Mouse (Mus musculus): Measurements from ENCODE around the gene Dnase2a. TPM values are rescaled to one million over a fixed set of nuclear protein-coding genes. Genes with fewer than 3 reads are reported as not detected.

Dnase2a gene
- polyA plus RNA-seq, 1 experiment from 2014 or later, result 8.9 TPM

- no peak for TF ChIP-seq CTCF (IDR thresholded peaks at IDR 0.05; ENCODE audit: low read depth)
- Histone ChIP-seq H3K9me3 (ENCODE audit: control insufficient read depth) (no peaks in the 10 kb centered on the region), H3K4me1 (replicated peaks; ENCODE audit: control insufficient read depth, insufficient read depth, low read length) (peaks cover 12% of the 10 kb centered on the region; the same call in 1 of the 2 replicates), H3K27ac (ENCODE audit: low read depth, low read length) (no peak overlapping the region), H3K36me3 (ENCODE audit: control insufficient read depth, insufficient read depth) (no peaks in the 10 kb centered on the region; the same call in 1 of the 2 replicates), H3K4me2 (replicated peaks; ENCODE audit: low read depth) (no peak overlapping the region), H3K4me3 (ENCODE audit: low read depth, low read length) (no peak overlapping the region), H3K27me3 (replicated peaks; ENCODE audit: control insufficient read depth, insufficient read depth, low read length) (peaks cover 21% of the 10 kb centered on the region; the same call in 1 of the 2 replicates), H3K9ac (ENCODE audit: low read depth, low read length) (no peak overlapping the region)
- 85% methylated on average over 6 of the region's 6 CpGs for WGBS
- no peak for ATAC-seq
Observed at GRCm38 (mm10) chr8:84910551-84910950, 2.2 kb downstream of the Dnase2a start.

- TF ChIP-seq CTCF (IDR thresholded peaks at IDR 0.05; ENCODE audit: low read depth), result no peak
- H3K9ac ChIP-seq (ENCODE audit: low read depth, low read length), result no peak overlapping the region
- 95% methylated on average over 9 of the region's 9 CpGs for WGBS
- no peak overlapping the region for H3K27ac ChIP-seq (ENCODE audit: low read depth, low read length)
- H3K4me2 ChIP-seq (replicated peaks; ENCODE audit: low read depth), result no peak overlapping the region
- H3K9me3 ChIP-seq (ENCODE audit: control insufficient read depth), result no peaks in the 10 kb centered on the region
- H3K4me1 ChIP-seq (replicated peaks; ENCODE audit: control insufficient read depth, insufficient read depth, low read length), result peaks cover 12% of the 10 kb centered on the region; the same call in 1 of the 2 replicates
- no peak for ATAC-seq
- H3K27me3 ChIP-seq (replicated peaks; ENCODE audit: control insufficient read depth, insufficient read depth, low read length), result peaks cover 21% of the 10 kb centered on the region; the same call in 1 of the 2 replicates
- no peaks in the 10 kb centered on the region; the same call in 1 of the 2 replicates for H3K36me3 ChIP-seq (ENCODE audit: control insufficient read depth, insufficient read depth)
- no peak overlapping the region for H3K4me3 ChIP-seq (ENCODE audit: low read depth, low read length)
Observed at GRCm38 (mm10) chr8:84911854-84912253, 3.5 kb downstream of the Dnase2a start.

- peak overlapping the region; percentile 77 for H3K4me2 ChIP-seq (replicated peaks; ENCODE audit: low read depth)
- no peak overlapping the region for H3K9ac ChIP-seq (ENCODE audit: low read depth, low read length)
- no peak for ATAC-seq
- H3K27me3 ChIP-seq (replicated peaks; ENCODE audit: control insufficient read depth, insufficient read depth, low read length), result peaks cover 21% of the 10 kb centered on the region; the same call in 1 of the 2 replicates
- no peaks in the 10 kb centered on the region for H3K9me3 ChIP-seq (ENCODE audit: control insufficient read depth)
- H3K4me3 ChIP-seq (ENCODE audit: low read depth, low read length), result peak overlapping the region; percentile 42
- TF ChIP-seq CTCF (IDR thresholded peaks at IDR 0.05; ENCODE audit: low read depth), result no peak
- no peak overlapping the region for H3K27ac ChIP-seq (ENCODE audit: low read depth, low read length)
- H3K36me3 ChIP-seq (ENCODE audit: control insufficient read depth, insufficient read depth), result no peaks in the 10 kb centered on the region; the same call in 1 of the 2 replicates
- H3K4me1 ChIP-seq (replicated peaks; ENCODE audit: control insufficient read depth, insufficient read depth, low read length), result peaks cover 12% of the 10 kb centered on the region; the same call in 1 of the 2 replicates
- 29% methylated on average over 27 of the region's 27 CpGs for WGBS
Observed at GRCm38 (mm10) chr8:84912391-84912790, 4.0 kb downstream of the Dnase2a start.

GRCm38 (mm10) chr8:84912895-84913501 lies 4.6 kb downstream of the Dnase2a start:
- H3K9me3 ChIP-seq (ENCODE audit: control insufficient read depth), result no peaks in the 10 kb centered on the region
- H3K27me3 ChIP-seq (replicated peaks; ENCODE audit: control insufficient read depth, insufficient read depth, low read length), result peaks cover 21% of the 10 kb centered on the region; the same call in 1 of the 2 replicates
- H3K4me1 ChIP-seq (replicated peaks; ENCODE audit: control insufficient read depth, insufficient read depth, low read length), result peaks cover 12% of the 10 kb centered on the region; the same call in 1 of the 2 replicates
- H3K27ac ChIP-seq (ENCODE audit: low read depth, low read length), result no peak overlapping the region
- H3K4me3 ChIP-seq (ENCODE audit: low read depth, low read length), result peak overlapping the region; percentile 42
- no peak overlapping the region for H3K9ac ChIP-seq (ENCODE audit: low read depth, low read length)
- WGBS, result 1% methylated on average over 55 of the region's 55 CpGs
- ATAC-seq, result peak; percentile 49
- peak overlapping the region; percentile 77 for H3K4me2 ChIP-seq (replicated peaks; ENCODE audit: low read depth)
- H3K36me3 ChIP-seq (ENCODE audit: control insufficient read depth, insufficient read depth), result no peaks in the 10 kb centered on the region; the same call in 1 of the 2 replicates
- no peak for TF ChIP-seq CTCF (IDR thresholded peaks at IDR 0.05; ENCODE audit: low read depth)

GRCm38 (mm10) chr8:84913502-84913900 lies 5.1 kb downstream of the Dnase2a start:
- H3K4me3 ChIP-seq (ENCODE audit: low read depth, low read length), result peak overlapping the region; percentile 42
- no peaks in the 10 kb centered on the region; the same call in 1 of the 2 replicates for H3K36me3 ChIP-seq (ENCODE audit: control insufficient read depth, insufficient read depth)
- no peaks in the 10 kb centered on the region for H3K9me3 ChIP-seq (ENCODE audit: control insufficient read depth)
- WGBS, result 7% methylated on average over 9 of the region's 9 CpGs
- peaks cover 21% of the 10 kb centered on the region; the same call in 1 of the 2 replicates for H3K27me3 ChIP-seq (replicated peaks; ENCODE audit: control insufficient read depth, insufficient read depth, low read length)
- no peak for ATAC-seq
- H3K4me2 ChIP-seq (replicated peaks; ENCODE audit: low read depth), result peak overlapping the region; percentile 77
- TF ChIP-seq CTCF (IDR thresholded peaks at IDR 0.05; ENCODE audit: low read depth), result no peak
- peaks cover 11% of the 10 kb centered on the region; the same call in 1 of the 2 replicates for H3K4me1 ChIP-seq (replicated peaks; ENCODE audit: control insufficient read depth, insufficient read depth, low read length)
- H3K9ac ChIP-seq (ENCODE audit: low read depth, low read length), result no peak overlapping the region
- H3K27ac ChIP-seq (ENCODE audit: low read depth, low read length), result no peak overlapping the region

- Histone ChIP-seq H3K27me3 (replicated peaks; ENCODE audit: control insufficient read depth, insufficient read depth, low read length) (peaks cover 21% of the 10 kb centered on the region; the same call in 1 of the 2 replicates), H3K4me2 (replicated peaks; ENCODE audit: low read depth) (peak overlapping the region; percentile 77)
- no peak for ATAC-seq
Observed at GRCm38 (mm10) chr8:84913960-84914359, 5.6 kb downstream of the Dnase2a start.

More at GRCm38 (mm10) chr8:84913960-84914359, 5.6 kb downstream of the Dnase2a start:
- Histone ChIP-seq H3K36me3 (ENCODE audit: control insufficient read depth, insufficient read depth) (no peaks in the 10 kb centered on the region; the same call in 1 of the 2 replicates), H3K9me3 (ENCODE audit: control insufficient read depth) (no peaks in the 10 kb centered on the region), H3K9ac (ENCODE audit: low read depth, low read length) (no peak overlapping the region), H3K4me3 (ENCODE audit: low read depth, low read length) (no peak overlapping the region), H3K27ac (ENCODE audit: low read depth, low read length) (no peak overlapping the region), H3K4me1 (replicated peaks; ENCODE audit: control insufficient read depth, insufficient read depth, low read length) (peaks cover 7% of the 10 kb centered on the region; the same call in 1 of the 2 replicates)
- TF ChIP-seq CTCF (IDR thresholded peaks at IDR 0.05; ENCODE audit: low read depth), result peak; percentile 65
- 31% methylated on average over 4 of the region's 4 CpGs for WGBS
